Mouse (Mus musculus) neutrophil, adult 5-6 weeks (primary cell): ENCODE measurements around the gene Naglu. TPM values are rescaled to one million over a fixed set of nuclear protein-coding genes. Genes with fewer than 3 reads are reported as not detected.

ENCODE experiments used
- ATAC-seq: fragments of 151-379, 151-347 bp; 2 replicates; pipeline ENCODE4 v1.8.0; 2017; ENCODE audit warnings: mild to moderate bottlenecking, moderate TSS enrichment; ENCODE audit not compliant: insufficient number of reproducible peaks, poor library complexity, low FRiP score, severe bottlenecking; ENCODE audit errors: extremely low read depth
- total RNA-seq: library from RNA; stranded (forward); fragments of 200-1000 nt; gene quantifications from 2 replicates; pipeline ENCODE4 v1.2.3, GENCODE M21; 2017

Naglu gene
- total RNA-seq, 1 experiment from 2014 or later = 11.1 TPM

- ATAC-seq = no peak
Observed at GRCm38 (mm10) chr11:101053974-101054373, 15.8 kb upstream of the Naglu start.

GRCm38 (mm10) chr11:101055418-101055817 is 14.4 kb upstream of the Naglu start:
- ATAC-seq = no peak

GRCm38 (mm10) chr11:101056885-101057284 is 12.9 kb upstream of the Naglu start:
- no peak for ATAC-seq

GRCm38 (mm10) chr11:101057860-101058259 is 12.0 kb upstream of the Naglu start:
- peak; percentile 60; the same call in 1 of the 2 replicates for ATAC-seq

GRCm38 (mm10) chr11:101058726-101059125 is 11.1 kb upstream of the Naglu start:
- ATAC-seq = no peak

- ATAC-seq = no peak
Observed at GRCm38 (mm10) chr11:101059473-101059872, 10.3 kb upstream of the Naglu start.

GRCm38 (mm10) chr11:101060126-101060525 is 9.7 kb upstream of the Naglu start:
- ATAC-seq = no peak

- ATAC-seq = no peak
Observed at GRCm38 (mm10) chr11:101061049-101061448, 8.8 kb upstream of the Naglu start.

- no peak for ATAC-seq
Observed at GRCm38 (mm10) chr11:101062165-101062884, 7.5 kb upstream of the Naglu start.

GRCm38 (mm10) chr11:101062971-101063675 is 6.7 kb upstream of the Naglu start:
- ATAC-seq = no peak

GRCm38 (mm10) chr11:101063676-101064327 is 6.0 kb upstream of the Naglu start:
- peak; percentile 66 for ATAC-seq

GRCm38 (mm10) chr11:101064462-101064861 is 5.3 kb upstream of the Naglu start:
- no peak for ATAC-seq

- ATAC-seq = no peak
Observed at GRCm38 (mm10) chr11:101065002-101065401, 4.8 kb upstream of the Naglu start.

GRCm38 (mm10) chr11:101066549-101067412 is 3.0 kb upstream of the Naglu start:
- ATAC-seq = peak; percentile 43; the same call in 1 of the 2 replicates

- no peak for ATAC-seq
Observed at GRCm38 (mm10) chr11:101070189-101070527, 346 bp downstream of the Naglu start.

GRCm38 (mm10) chr11:101070987-101071386 is 1.2 kb downstream of the Naglu start:
- no peak for ATAC-seq

GRCm38 (mm10) chr11:101071810-101072428 is 2.1 kb downstream of the Naglu start:
- ATAC-seq = no peak

- no peak for ATAC-seq
Observed at GRCm38 (mm10) chr11:101078121-101078520, 8.3 kb downstream of the Naglu start, which contains the start of gene Hsd17b1. TSS of gene Hsd17b1 (plus strand) at chr11:101078411.

- ATAC-seq = no peak
Observed at GRCm38 (mm10) chr11:101079746-101080145, 9.9 kb downstream of the Naglu start.
